Mouse (Mus musculus) cerebellum, adult 2 months (tissue): ENCODE measurements around the gene Rtp4. TPM values are rescaled to one million over a fixed set of nuclear protein-coding genes. Genes with fewer than 3 reads are reported as not detected.
A peak's percentile ranks its signal among the peaks of the same experiment; 100 is the strongest.

Experiments used
- DNase-seq, 2 experiments: peaks; one replicate each; pipeline ENCODE4 v3.0.0; 2021
- H3K27ac ChIP-seq: fragments of 200-500 bp; 2 replicates; pipeline ENCODE4 v1.5.1; 2012; ENCODE audit warnings: low read length, control low read depth, inconsistent platforms; ENCODE audit not compliant: insufficient read depth
- H3K27me3 ChIP-seq: fragments of 200-500 bp; 2 replicates; pipeline ENCODE4 v1.6.1; 2012; ENCODE audit warnings: inconsistent platforms, mild to moderate bottlenecking, low read length, moderate library complexity; ENCODE audit not compliant: control insufficient read depth, insufficient read depth
- H3K4me1 ChIP-seq: fragments of 200-500 bp; 2 replicates; pipeline ENCODE4 v1.6.1; 2011; ENCODE audit warnings: low read length; ENCODE audit not compliant: control insufficient read depth, insufficient read depth
- H3K4me3 ChIP-seq: fragments of 200-500 bp; replicated peaks from 2 replicates; pipeline ENCODE3; 2011; ENCODE audit warnings: mild to moderate bottlenecking, low read depth, low read length, control low read depth; ENCODE audit not compliant: insufficient read depth
- CTCF ChIP-seq: fragments of 200-500 bp; IDR thresholded peaks from 2 replicates; pipeline ENCODE4 v1.5.1; 2011; ENCODE audit warnings: low read depth, mild to moderate bottlenecking, control low read depth, low read length, moderate library complexity, borderline replicate concordance; ENCODE audit not compliant: insufficient read depth
- POLR2A ChIP-seq: fragments of 200-500 bp; IDR thresholded peaks from 2 replicates; pipeline ENCODE4 v1.6.1; 2011; ENCODE audit warnings: low read length, control low read depth, borderline replicate concordance; ENCODE audit not compliant: insufficient read depth
- WGBS: fragments of 180-500 bp; shearing (Covaris S2); methylation state at CpG from one replicate; pipeline ENCODE4 v1.1.7; 2018; 5-methylcytosine and 5-hydroxymethylcytosine counted together
- polyA plus RNA-seq: library from polyadenylated mRNA; depleted of rRNA; stranded (reverse); fragments of >200 nt; gene quantifications from 2 replicates; pipeline ENCODE4 v1.2.3, GENCODE M21; 2012; rRNA removed

The Rtp4 gene
- polyA plus RNA-seq, 1 experiment: 4.4 TPM

- H3K27me3 ChIP-seq: no peaks in the 10 kb centered on the region
- peak in 1 of 2 experiments; percentile 20 for DNase-seq
- no peaks in the 10 kb centered on the region for H3K4me1 ChIP-seq
- no peak overlapping the region for H3K27ac ChIP-seq
- TF ChIP-seq CTCF (no peak), POLR2A (no peak)
- whole genome bisulfite sequencing: 24% methylated on average over 1 of the region's 1 CpGs
- H3K4me3 ChIP-seq: no peak overlapping the region
Observed at GRCm38 (mm10) chr16:23607911-23608410, 87.9 kb downstream of the Rtp4 start.

- no peak overlapping the region for H3K27ac ChIP-seq
- no peak for TF ChIP-seq CTCF
- no peak for TF ChIP-seq POLR2A
- no peaks in the 10 kb centered on the region for H3K27me3 ChIP-seq
- DNase-seq: peak; percentile 39 to 54
- 13% methylated on average over 11 of the region's 11 CpGs for WGBS
- peak overlapping the region; percentile 16 for H3K4me3 ChIP-seq
- H3K4me1 ChIP-seq: no peaks in the 10 kb centered on the region
Observed at GRCm38 (mm10) chr16:23609748-23610185, 89.7 kb downstream of the Rtp4 start.

- 20% methylated on average over 4 of the region's 4 CpGs for WGBS
- H3K4me3 ChIP-seq: no peak overlapping the region
- no peak overlapping the region for H3K27ac ChIP-seq
- H3K4me1 ChIP-seq: no peaks in the 10 kb centered on the region
- no peaks in the 10 kb centered on the region for H3K27me3 ChIP-seq
- TF ChIP-seq CTCF (no peak), POLR2A (no peak)
- no peak for DNase-seq
Observed at GRCm38 (mm10) chr16:23624205-23624604, 104.1 kb downstream of the Rtp4 start.

- TF ChIP-seq POLR2A (no peak), CTCF (no peak)
- H3K27ac ChIP-seq: no peak overlapping the region
- no peaks in the 10 kb centered on the region for H3K27me3 ChIP-seq
- no peak for DNase-seq
- H3K4me3 ChIP-seq: no peak overlapping the region
- no peaks in the 10 kb centered on the region for H3K4me1 ChIP-seq
- 53% methylated on average over 2 of the region's 2 CpGs for whole genome bisulfite sequencing
Observed at GRCm38 (mm10) chr16:23631531-23631930, 111.4 kb downstream of the Rtp4 start.

GRCm38 (mm10) chr16:23632681-23633080, 112.6 kb downstream of the Rtp4 start:
- 68% methylated on average over 2 of the region's 2 CpGs for WGBS
- Histone ChIP-seq H3K4me1 (no peaks in the 10 kb centered on the region), H3K27me3 (no peaks in the 10 kb centered on the region), H3K27ac (no peak overlapping the region), H3K4me3 (no peak overlapping the region)
- DNase-seq: no peak
- TF ChIP-seq CTCF (no peak), POLR2A (no peak)

GRCm38 (mm10) chr16:23653028-23653427, 132.9 kb downstream of the Rtp4 start:
- WGBS: 89% methylated on average over 5 of the region's 5 CpGs
- no peak for TF ChIP-seq CTCF
- no peak for TF ChIP-seq POLR2A
- no peaks in the 10 kb centered on the region for H3K4me1 ChIP-seq
- no peak for DNase-seq
- H3K27me3 ChIP-seq: no peaks in the 10 kb centered on the region
- H3K27ac ChIP-seq: no peak overlapping the region
- no peak overlapping the region for H3K4me3 ChIP-seq

- 77% methylated on average over 4 of the region's 4 CpGs for WGBS
- no peak for DNase-seq
- Histone ChIP-seq H3K27me3 (no peaks in the 10 kb centered on the region), H3K4me1 (no peaks in the 10 kb centered on the region), H3K27ac (no peak overlapping the region), H3K4me3 (no peak overlapping the region)
- TF ChIP-seq CTCF: no peak
- no peak for TF ChIP-seq POLR2A
Observed at GRCm38 (mm10) chr16:23653479-23653878, 133.4 kb downstream of the Rtp4 start.

GRCm38 (mm10) chr16:23659597-23660531, 139.8 kb downstream of the Rtp4 start:
- TF ChIP-seq POLR2A: no peak
- TF ChIP-seq CTCF: no peak
- no peak for DNase-seq
- no peaks in the 10 kb centered on the region for H3K4me1 ChIP-seq
- no peak overlapping the region for H3K27ac ChIP-seq
- no peaks in the 10 kb centered on the region for H3K27me3 ChIP-seq
- H3K4me3 ChIP-seq: no peak overlapping the region
- 60% methylated on average over 13 of the region's 13 CpGs for WGBS

Other genes with a start within 250 kb of the Rtp4 start
- gene Rtp1, start 91.2 kb upstream of the Rtp4 start, polyA plus RNA-seq: 0.56 and 0.81 TPM in 2 replicates
- gene Masp1, start 524 bp downstream of the Rtp4 start, polyA plus RNA-seq: 13.3 and 13.7 TPM in 2 replicates